Mouse (Mus musculus) olfactory bulb, adult 2 months (tissue): ENCODE results near the gene Ntm.

ENCODE experiments used
- CTCF ChIP-seq: fragments of 200-500 bp; IDR thresholded peaks from 2 replicates; pipeline ENCODE4 v1.5.1; 2012; ENCODE audit warnings: low read depth, mild to moderate bottlenecking, low read length, moderate library complexity; ENCODE audit not compliant: insufficient read depth
- POLR2A ChIP-seq: fragments of 200-500 bp; IDR thresholded peaks from 2 replicates; pipeline ENCODE4 v1.6.1; 2012; ENCODE audit warnings: mild to moderate bottlenecking, low read depth, low read length, moderate library complexity; ENCODE audit not compliant: insufficient read depth

DNA sequence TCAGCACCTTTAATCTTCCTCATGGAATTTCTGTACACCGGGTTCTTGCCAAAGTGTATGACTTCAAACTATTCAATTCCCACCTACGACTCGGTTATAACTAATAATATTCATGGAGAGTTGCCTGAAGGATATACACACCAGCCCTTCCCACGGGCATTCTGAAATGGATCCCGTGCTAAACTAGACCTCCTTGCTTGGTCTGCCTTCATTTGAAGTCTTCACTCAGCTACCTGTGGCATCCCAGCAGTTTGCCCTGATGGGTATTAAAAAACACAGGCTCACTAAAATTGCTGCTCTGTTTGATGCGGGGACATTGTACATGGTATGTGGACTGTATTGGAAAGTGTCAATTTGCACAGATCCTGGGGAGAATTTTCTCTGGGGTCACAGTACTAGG lies 950.4 kb downstream of the Ntm start:
- TF ChIP-seq POLR2A = no peak
- no peak for TF ChIP-seq CTCF
